Mouse (Mus musculus) skeletal muscle tissue, adult 2 months (tissue): ENCODE data around the gene Unc119b.
"Not testable (repeated sequence)": the region's sequence is repeated elsewhere in the genome, so short reads cannot be mapped to it uniquely, and the experiment has no call there.

Experiments
- DNase-seq: peaks from one replicate; pipeline ENCODE4 v3.0.0-alpha.2; 2012; ENCODE audit warnings: low read depth, low spot score

Unc119b gene

DNA sequence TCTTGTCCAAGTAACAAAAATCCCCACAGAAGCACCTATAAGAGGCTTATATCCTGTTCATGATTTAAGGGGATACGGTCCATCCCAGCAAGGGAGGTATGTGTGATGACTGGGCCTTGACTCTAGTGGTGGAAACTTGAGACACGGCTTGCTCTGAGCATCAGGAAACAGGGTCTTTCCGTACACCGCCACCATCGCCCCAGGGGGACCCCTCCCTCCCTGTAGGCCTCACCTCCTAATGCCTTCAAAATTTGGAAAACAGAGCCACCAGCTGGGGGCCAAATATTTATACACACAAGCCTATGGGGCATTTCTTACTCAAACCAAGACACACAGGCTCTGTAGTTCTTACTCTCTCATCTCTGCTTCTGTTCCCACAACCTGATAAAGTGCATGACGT, 43.0 kb downstream of the Unc119b start:
- no peak for DNase-seq

- no peak for DNase-seq
These were observed 43.8 kb downstream of the Unc119b start for GRCm38 (mm10) chr5:115091015-115091414.

GRCm38 (mm10) chr5:115089592-115090268, 45.0 kb downstream of the Unc119b start:
- DNase-seq: no peak

DNA sequence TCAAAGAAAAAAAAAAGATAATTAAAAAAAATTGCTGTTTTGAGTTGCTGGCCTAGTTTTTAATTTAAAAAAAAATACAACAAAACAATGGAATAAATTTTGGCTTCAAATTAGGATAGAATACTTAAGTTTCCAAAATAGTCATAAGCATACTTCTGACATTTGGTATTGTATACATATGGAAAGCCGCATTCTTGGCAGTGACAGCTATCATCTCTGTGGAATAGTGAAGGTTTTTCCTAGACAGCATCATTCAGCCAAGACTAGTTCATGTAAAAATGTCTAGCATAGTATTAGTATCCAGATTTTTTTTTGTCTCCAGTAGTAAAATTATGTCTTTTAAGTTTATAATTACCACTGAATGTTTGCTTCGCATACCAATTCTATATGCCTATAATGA, 49.1 kb downstream of the Unc119b start:
- no peak for DNase-seq

GRCm38 (mm10) chr5:115083492-115083891, 51.3 kb downstream of the Unc119b start:
- DNase-seq: no peak

DNA sequence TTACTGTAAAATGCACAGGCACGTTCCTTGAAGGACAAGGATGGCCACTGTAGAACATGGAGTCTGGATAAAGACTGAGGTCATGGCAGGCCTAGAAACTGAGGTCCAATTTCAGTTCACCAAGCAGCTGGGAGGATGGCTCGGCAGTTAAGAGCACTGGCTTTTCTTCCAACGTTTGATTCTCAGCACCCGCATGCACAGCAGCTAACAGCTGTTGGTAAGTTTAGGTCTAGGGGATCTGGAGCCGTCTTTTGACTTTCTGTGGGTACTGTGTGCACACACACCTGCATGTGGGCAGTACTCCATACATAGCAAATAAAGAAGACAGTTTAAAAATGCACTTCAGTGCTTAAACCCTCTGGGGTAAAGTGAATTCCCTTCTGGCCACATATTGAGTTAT, 53.1 kb downstream of the Unc119b start:
- DNase-seq: no peak

DNA sequence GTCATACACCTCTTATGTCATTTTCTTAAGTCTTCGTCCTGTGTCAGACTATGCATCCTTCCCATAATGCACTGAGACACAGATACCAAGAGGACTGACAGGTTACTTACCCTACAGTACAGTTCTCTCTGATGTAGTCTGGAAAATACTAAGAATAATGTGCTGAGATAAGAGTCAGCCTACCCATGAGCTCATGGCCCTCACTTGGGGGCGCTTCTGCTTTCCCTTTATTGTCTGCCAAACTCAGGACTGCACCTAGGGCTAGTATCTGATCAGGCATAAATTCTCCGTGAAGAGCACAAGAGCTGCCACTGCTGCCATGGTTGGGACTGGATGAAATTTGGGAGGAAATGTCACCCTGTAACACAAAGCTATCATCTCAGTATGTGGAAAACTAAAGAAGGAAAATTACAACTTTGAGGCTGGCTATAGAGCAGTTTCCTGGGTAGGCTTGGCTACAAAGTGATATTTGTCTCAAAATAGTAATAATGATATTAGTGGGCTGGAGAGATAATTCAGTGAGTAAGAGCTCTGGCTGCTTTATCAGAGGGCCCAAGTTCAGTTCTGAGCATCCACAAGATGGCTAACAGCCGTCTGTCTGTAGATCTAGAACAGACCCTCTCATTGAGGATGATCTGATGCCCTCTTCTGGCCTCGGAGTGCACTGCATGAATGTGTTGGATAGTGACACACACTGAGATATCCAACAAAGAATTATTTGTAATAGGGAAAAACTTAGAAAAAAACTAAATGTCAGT, 58.5 kb downstream of the Unc119b start:
- DNase-seq: no peak

DNA sequence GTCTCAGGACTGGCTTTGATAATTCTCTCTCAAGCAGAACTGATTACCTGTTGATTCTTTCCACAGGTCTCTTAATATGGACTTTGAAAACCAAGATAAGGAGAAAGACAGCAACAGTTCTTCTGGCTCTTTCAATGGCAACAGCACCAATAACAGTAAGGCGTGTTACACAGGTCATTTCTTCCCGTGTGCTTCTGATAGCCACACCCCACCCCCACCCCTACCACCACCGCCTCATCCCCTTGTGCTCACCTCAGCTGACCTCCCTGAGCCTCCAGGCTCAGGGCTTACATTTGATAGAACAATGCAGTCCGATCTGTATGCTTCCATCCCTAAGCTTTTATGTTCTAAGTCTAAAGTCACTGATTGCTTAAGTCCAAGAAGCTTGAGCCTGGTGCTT, 60.0 kb downstream of the Unc119b start:
- DNase-seq: no peak

GRCm38 (mm10) chr5:115073306-115073705, 61.5 kb downstream of the Unc119b start:
- DNase-seq: not testable (repeated sequence)
